Mouse (Mus musculus) forelimb bud, embryonic 11.5 days (tissue): ENCODE measurements around the gene Camkv.

Source experiments
- DNase-seq: peaks from one replicate; pipeline ENCODE4 v3.0.0-alpha.2; 2012; ENCODE audit warnings: low read depth, low spot score

Gene Camkv

DNA sequence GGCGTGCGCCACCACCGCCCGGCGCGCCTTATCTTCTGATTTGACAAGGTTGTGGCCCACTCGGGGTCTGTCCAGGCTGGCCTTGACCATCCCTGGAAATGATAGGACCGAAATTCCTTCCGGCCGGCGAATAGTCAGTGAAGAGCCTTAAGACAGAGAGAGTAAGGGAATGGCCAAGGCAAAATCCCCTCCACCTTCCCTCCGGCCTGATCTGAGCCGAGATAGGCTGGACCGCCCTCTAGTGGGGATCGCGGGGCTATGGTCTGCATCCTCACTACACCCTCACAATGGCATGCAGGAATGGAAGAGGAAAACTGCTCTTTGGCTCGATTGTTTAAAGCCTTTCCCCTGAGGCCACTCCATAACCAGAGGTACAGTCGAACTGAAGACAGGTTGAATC, 50.9 kb downstream of the Camkv start:
- DNase-seq = peak; percentile 85

DNA sequence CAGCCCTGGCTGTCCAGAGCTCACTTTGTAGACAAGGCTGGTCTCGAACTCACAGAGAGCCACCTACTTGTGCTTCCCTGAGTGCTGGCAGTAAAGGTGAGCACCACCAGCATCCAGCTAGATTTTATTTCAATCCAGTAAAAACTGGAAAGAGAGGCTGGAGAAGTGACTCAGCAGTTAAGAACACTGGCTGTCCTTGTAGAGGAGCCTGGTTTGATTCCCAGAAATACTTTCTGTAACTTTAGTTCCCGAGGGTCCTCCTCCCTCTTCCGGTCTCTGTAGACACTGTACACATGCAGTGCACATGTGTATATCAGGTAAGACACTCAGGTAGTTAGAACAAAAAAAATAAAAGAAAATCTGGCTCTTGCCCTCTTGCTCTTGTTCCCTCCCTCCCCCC, 52.5 kb downstream of the Camkv start:
- DNase-seq = no peak

DNA sequence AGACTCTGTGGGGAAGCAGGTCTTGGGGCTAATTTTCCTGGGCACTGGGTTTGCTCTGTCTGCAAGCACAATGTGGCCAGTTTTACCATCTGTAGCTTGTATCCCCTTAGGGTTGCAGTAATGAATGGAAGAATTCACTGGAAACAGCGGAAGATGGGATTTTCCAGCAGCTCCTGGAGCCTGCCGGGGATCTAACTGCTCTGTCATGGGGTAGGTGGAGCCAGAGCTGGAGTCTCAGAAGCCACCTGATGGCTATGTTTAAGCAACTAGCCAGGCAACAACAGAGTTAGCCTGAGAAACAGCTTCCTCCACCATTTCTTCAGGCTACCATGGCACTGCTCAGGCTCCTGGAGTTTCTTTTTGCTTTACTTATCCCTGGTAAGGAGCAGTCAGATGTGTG, 56.7 kb downstream of the Camkv start, which contains the start of gene Cdhr4:
Gene Cdhr4 (plus strand): TSS at position 301 of the 400 bp plus-strand sequence.
- no peak for DNase-seq

DNA sequence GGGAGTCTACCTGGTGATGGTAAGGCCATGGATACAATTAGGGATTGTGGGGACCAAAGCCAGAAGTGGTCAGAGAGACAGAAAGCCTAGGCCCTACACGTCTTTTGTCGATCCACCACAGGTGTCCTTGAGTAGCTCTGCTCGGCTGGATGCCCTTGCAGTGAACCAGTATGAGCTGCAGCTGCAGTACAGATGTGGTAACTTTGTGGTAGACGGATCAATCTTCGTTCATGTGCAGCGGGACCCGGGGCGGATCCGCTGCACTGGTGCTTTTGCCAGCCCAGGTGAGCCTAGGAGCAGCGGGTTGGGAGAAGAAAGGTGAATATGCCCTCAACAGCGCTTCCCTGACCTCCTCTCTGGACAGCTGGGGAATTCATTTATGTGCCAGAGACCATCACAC, 57.5 kb downstream of the Camkv start:
- no peak for DNase-seq

DNA sequence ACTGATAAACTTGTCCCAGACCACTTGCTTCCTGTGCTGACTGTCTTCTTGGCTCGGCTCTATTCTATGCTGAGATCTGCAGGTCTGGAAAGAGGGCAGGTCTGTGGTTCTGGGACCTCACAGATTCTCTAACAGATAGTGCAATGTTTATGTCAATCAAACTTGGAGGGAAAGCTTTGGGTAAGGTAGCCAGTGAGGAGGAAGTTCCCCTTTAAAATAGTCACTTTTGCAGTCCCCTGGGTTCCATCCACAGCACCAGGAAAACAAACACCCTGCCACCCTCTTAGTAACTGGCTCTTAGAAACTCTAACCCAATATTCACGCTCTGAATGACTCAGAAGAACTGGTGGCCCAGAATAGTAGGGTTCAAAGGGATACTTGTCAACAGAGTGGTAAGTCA, 59.0 kb downstream of the Camkv start:
- no peak for DNase-seq

DNA sequence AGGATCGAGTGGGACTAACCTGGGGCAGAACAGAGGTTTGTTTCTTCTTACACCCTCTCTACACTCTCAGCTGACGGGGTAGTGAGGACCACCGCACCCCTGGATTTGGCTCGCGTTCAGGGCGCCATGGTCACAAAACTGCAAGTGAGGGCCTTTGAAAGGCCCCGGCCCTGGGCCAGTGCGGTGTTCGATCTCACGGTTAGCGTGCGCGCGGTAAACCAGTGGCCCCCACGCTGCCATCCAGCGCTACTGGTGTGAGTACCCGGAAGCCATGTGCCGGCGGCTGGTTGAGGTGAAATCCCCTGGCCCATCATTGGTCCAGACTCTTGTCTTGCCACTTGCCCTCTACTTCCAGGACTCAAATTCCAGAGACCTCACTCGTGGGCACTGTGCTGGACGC, 60.0 kb downstream of the Camkv start:
- no peak for DNase-seq

DNA sequence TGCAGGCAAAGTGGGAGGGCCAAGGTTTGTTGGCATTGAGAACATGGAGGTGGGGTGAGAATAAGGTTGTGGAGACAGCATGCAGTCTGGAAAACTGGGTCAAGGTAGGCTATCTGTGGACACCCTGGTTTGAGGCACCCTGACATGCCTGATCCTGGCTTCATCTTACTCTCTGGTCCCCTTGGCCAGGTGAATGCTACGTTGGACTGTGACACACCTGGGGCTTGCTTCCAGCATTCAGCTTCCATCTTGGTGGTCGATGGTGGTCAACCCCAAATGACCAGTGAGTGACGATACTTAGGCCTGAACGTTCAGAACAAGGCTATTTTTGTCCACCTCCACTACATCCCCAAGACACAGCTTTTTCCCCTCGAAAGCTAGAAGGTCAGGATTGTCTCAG, 60.6 kb downstream of the Camkv start, which contains the start of gene Gm20662:
Gene Gm20662 (plus strand): TSS at position 301 of the 400 bp plus-strand sequence.
- no peak for DNase-seq
